In the genomic region with DNA sequence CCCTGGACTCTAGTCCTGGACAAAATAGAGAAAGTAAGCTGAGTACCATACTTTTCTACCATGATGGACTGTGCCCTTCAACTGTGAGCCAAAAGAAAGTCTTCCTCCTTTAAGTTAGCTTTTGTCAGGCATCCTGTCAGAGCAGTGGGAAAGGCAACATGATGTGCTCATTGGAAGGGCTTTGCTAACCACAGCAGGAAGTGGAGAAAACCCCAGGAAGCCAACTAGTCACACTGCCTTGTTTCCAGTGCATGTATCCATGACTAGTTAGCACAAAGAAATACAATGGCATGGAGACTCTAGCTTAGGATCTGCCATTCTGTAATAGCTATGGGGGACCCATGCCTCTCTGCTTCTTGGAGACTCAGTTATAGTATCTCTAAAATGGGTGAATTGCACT, we compare ENCODE assay signal across 20 mouse cellular contexts.
"Had no signal": no experiment of that assay in that cellular context is flagged by ENCODE, and none has a peak within 500 bp of the region (broad histone marks: within the 10 kb centered on the region; RNA-seq: fewer than 3 reads in every experiment).

No protein-coding gene starts in this region.

- H3K27me3 ChIP-seq: midbrain, embryonic 13.5 days; neural tube, embryonic 13.5 days; neural tube, embryonic 15.5 days had no signal

- H3K9me3 ChIP-seq: midbrain, embryonic 13.5 days; neural tube, embryonic 13.5 days had no signal

- H3K36me3 ChIP-seq: midbrain, embryonic 13.5 days; neural tube, embryonic 13.5 days; neural tube, embryonic 15.5 days had no signal

- H3K9ac ChIP-seq: liver, embryonic 14.5 days; lung, embryonic 14.5 days; midbrain, embryonic 13.5 days; neural tube, embryonic 13.5 days; neural tube, embryonic 15.5 days had no signal

- DNase-seq: lung, adult 18-20 months; lung, embryonic 14.5 days; lung, postnatal 10 days; lung, postnatal 4 days; retina, postnatal 1 day; right cerebral cortex, adult 18-20 months; right cerebral cortex, postnatal 25 days; right cerebral cortex, postnatal 4 days; spleen, adult 18-20 months; thymus, adult 18-20 months; thymus, postnatal 14 days; thymus, postnatal 36 days had no signal

- H3K4me3 ChIP-seq: megakaryocyte, embryonic 14.5 days; midbrain, embryonic 13.5 days; myocyte; neural tube, embryonic 13.5 days; neural tube, embryonic 15.5 days had no signal

- H3K4me2 ChIP-seq: lung, embryonic 14.5 days; midbrain, embryonic 11.5 days; midbrain, embryonic 13.5 days; neural tube, embryonic 13.5 days; neural tube, embryonic 15.5 days had no signal

- ATAC-seq: midbrain, embryonic 13.5 days; midbrain, embryonic 16.5 days had no signal

- H3K27ac ChIP-seq: liver, embryonic 14.5 days; midbrain, embryonic 13.5 days; neural tube, embryonic 13.5 days; neural tube, embryonic 15.5 days had no signal

- H3K4me1 ChIP-seq: midbrain, embryonic 13.5 days; neural tube, embryonic 15.5 days had no signal
